In genomic region chr6:84467319-84467718, GRCm38 (mm10) we compare ENCODE assay signal across 17 mouse cellular contexts.
DNase-seq lines count a peak whose midpoint lies in the region; ATAC-seq and TF ChIP-seq lines count a peak whose summit lies in the region.
"Had no signal": no experiment of that assay in that cellular context is flagged by ENCODE, and none has a peak within 500 bp of the region (broad histone marks: within the 10 kb centered on the region; RNA-seq: fewer than 3 reads in every experiment).

No protein-coding gene starts in this region.

- H3K4me3 ChIP-seq in embryonic facial prominence, embryonic 11.5 days (ENCODE audit: low read depth, low read length), result no peak overlapping the region
- H3K4me3 ChIP-seq in embryonic facial prominence, embryonic 10.5 days, result no peak overlapping the region
- no peak overlapping the region for H3K4me3 ChIP-seq in layer of hippocampus, adult 2 months
- no peak overlapping the region for H3K4me3 ChIP-seq in midbrain, postnatal 0 days (ENCODE audit: low read depth, low read length)
- H3K4me3 ChIP-seq in midbrain, embryonic 16.5 days (ENCODE audit: low read depth, low read length), result no peak overlapping the region
- H3K4me3 ChIP-seq: forebrain, embryonic 13.5 days; limb, embryonic 12.5 days; liver, embryonic 15.5 days; stomach, embryonic 15.5 days had no signal

- no peaks in the 10 kb centered on the region for H3K36me3 ChIP-seq in embryonic facial prominence, embryonic 11.5 days (replicated peaks; ENCODE audit: control insufficient read depth, insufficient read depth, low read depth, low read length)
- no peaks in the 10 kb centered on the region for H3K36me3 ChIP-seq in embryonic facial prominence, embryonic 10.5 days (replicated peaks)
- no peaks in the 10 kb centered on the region for H3K36me3 ChIP-seq in midbrain, postnatal 0 days (ENCODE audit: insufficient read depth, low read length)
- no peaks in the 10 kb centered on the region for H3K36me3 ChIP-seq in midbrain, embryonic 16.5 days (ENCODE audit: control insufficient read depth, insufficient read depth, low read length)
- H3K36me3 ChIP-seq: limb, embryonic 12.5 days; liver, embryonic 15.5 days; stomach, embryonic 15.5 days had no signal

- no peak overlapping the region for H3K4me2 ChIP-seq in embryonic facial prominence, embryonic 11.5 days (ENCODE audit: low read depth, low read length)
- no peak overlapping the region for H3K4me2 ChIP-seq in midbrain, postnatal 0 days (ENCODE audit: low read depth, low read length, poor library complexity, severe bottlenecking)
- no peak overlapping the region for H3K4me2 ChIP-seq in midbrain, embryonic 16.5 days (ENCODE audit: low read length)
- H3K4me2 ChIP-seq: forebrain, embryonic 13.5 days; limb, embryonic 12.5 days; liver, embryonic 15.5 days; stomach, embryonic 15.5 days had no signal

- no peaks in the 10 kb centered on the region for H3K9me3 ChIP-seq in embryonic facial prominence, embryonic 11.5 days (replicated peaks; ENCODE audit: control insufficient read depth, low read length)
- no peaks in the 10 kb centered on the region for H3K9me3 ChIP-seq in embryonic facial prominence, embryonic 10.5 days
- no peaks in the 10 kb centered on the region for H3K9me3 ChIP-seq in midbrain, postnatal 0 days (ENCODE audit: low read length)
- no peaks in the 10 kb centered on the region for H3K9me3 ChIP-seq in midbrain, embryonic 16.5 days (replicated peaks; ENCODE audit: control insufficient read depth, low read length, poor library complexity, severe bottlenecking)
- H3K9me3 ChIP-seq: forebrain, embryonic 13.5 days; limb, embryonic 12.5 days; liver, embryonic 15.5 days; stomach, embryonic 15.5 days had no signal

- H3K27ac ChIP-seq in embryonic facial prominence, embryonic 11.5 days (replicated peaks; ENCODE audit: low read depth, low read length), result no peak overlapping the region
- no peak overlapping the region for H3K27ac ChIP-seq in embryonic facial prominence, embryonic 10.5 days (replicated peaks)
- H3K27ac ChIP-seq in layer of hippocampus, adult 2 months, result no peak overlapping the region
- H3K27ac ChIP-seq in midbrain, postnatal 0 days (ENCODE audit: low read depth, low read length), result no peak overlapping the region
- H3K27ac ChIP-seq in midbrain, embryonic 16.5 days (ENCODE audit: low read length), result no peak overlapping the region
- H3K27ac ChIP-seq: forebrain, embryonic 13.5 days; limb, embryonic 12.5 days; liver, embryonic 15.5 days; stomach, embryonic 15.5 days had no signal

- peak; percentile 64 for TF ChIP-seq CTCF in layer of hippocampus, adult 2 months (conservative IDR thresholded peaks at IDR 0.05)
- peak; percentile 38 for TF ChIP-seq CTCF in midbrain, postnatal 0 days (IDR thresholded peaks at IDR 0.05)

- WGBS in embryonic facial prominence, embryonic 11.5 days, result 89% methylated on average over 3 of the region's 3 CpGs
- 93% methylated on average over 3 of the region's 3 CpGs for WGBS in embryonic facial prominence, embryonic 10.5 days
- WGBS in midbrain, postnatal 0 days, result 95% methylated on average over 3 of the region's 3 CpGs
- WGBS in midbrain, embryonic 16.5 days, result 93% methylated on average over 3 of the region's 3 CpGs

- H3K9ac ChIP-seq in embryonic facial prominence, embryonic 11.5 days (replicated peaks; ENCODE audit: low read length), result no peak overlapping the region
- no peak overlapping the region for H3K9ac ChIP-seq in midbrain, postnatal 0 days (replicated peaks; ENCODE audit: low read length, poor library complexity, severe bottlenecking)
- no peak overlapping the region for H3K9ac ChIP-seq in midbrain, embryonic 16.5 days (ENCODE audit: low read depth, low read length)
- H3K9ac ChIP-seq: forebrain, embryonic 13.5 days; limb, embryonic 12.5 days; liver, embryonic 15.5 days; stomach, embryonic 15.5 days had no signal

- no peak for ATAC-seq in embryonic facial prominence, embryonic 11.5 days (replicated peaks; ENCODE audit: insufficient number of reproducible peaks, low FRiP score, low TSS enrichment, low read depth)
- ATAC-seq in midbrain, postnatal 0 days (ENCODE audit: low FRiP score), result no peak
- ATAC-seq in midbrain, embryonic 16.5 days, result no peak
- ATAC-seq: forebrain, embryonic 13.5 days had no signal

- no peaks in the 10 kb centered on the region for H3K4me1 ChIP-seq in embryonic facial prominence, embryonic 11.5 days (ENCODE audit: control insufficient read depth, insufficient read depth, low read length)
- no peaks in the 10 kb centered on the region for H3K4me1 ChIP-seq in embryonic facial prominence, embryonic 10.5 days
- H3K4me1 ChIP-seq in midbrain, postnatal 0 days (ENCODE audit: insufficient read depth, low read length), result no peaks in the 10 kb centered on the region
- no peaks in the 10 kb centered on the region for H3K4me1 ChIP-seq in midbrain, embryonic 16.5 days (ENCODE audit: control insufficient read depth, insufficient read depth, low read length)
- H3K4me1 ChIP-seq: forebrain, embryonic 13.5 days; limb, embryonic 12.5 days; stomach, embryonic 15.5 days had no signal

- DNase-seq in embryonic facial prominence, embryonic 11.5 days (ENCODE audit: low spot score), result peak; percentile 26
- no peak for DNase-seq in embryonic facial prominence, embryonic 10.5 days (ENCODE audit: low spot score)
- DNase-seq in layer of hippocampus, adult 2 months (ENCODE audit: low spot score in 2 of 2), result no peak
- no peak for DNase-seq in layer of hippocampus, adult 9-10 months (ENCODE audit: low spot score)
- DNase-seq in midbrain, postnatal 0 days (ENCODE audit: low spot score), result peak; percentile 35
- no peak for DNase-seq in adrenal gland, adult (ENCODE audit: inconsistent age in 2 of 2, low spot score in 1 of 2)
- DNase-seq: gastrocnemius, postnatal 25 days; kidney, adult 9 months; kidney, postnatal 36 days; lung, postnatal 36 days; retina, postnatal 1 day; thymus, adult 2 months had no signal

- H3K27me3 ChIP-seq in embryonic facial prominence, embryonic 11.5 days (ENCODE audit: control insufficient read depth, insufficient read depth, low read length), result no peaks in the 10 kb centered on the region
- H3K27me3 ChIP-seq in embryonic facial prominence, embryonic 10.5 days (replicated peaks; ENCODE audit: low read depth, poor library complexity, severe bottlenecking), result no peaks in the 10 kb centered on the region
- H3K27me3 ChIP-seq in midbrain, postnatal 0 days (ENCODE audit: insufficient read depth, low read length), result no peaks in the 10 kb centered on the region
- no peaks in the 10 kb centered on the region for H3K27me3 ChIP-seq in midbrain, embryonic 16.5 days (ENCODE audit: control insufficient read depth, insufficient read depth, low read depth, low read length)
- H3K27me3 ChIP-seq: forebrain, embryonic 13.5 days; limb, embryonic 12.5 days; liver, embryonic 15.5 days; stomach, embryonic 15.5 days had no signal

Comparison
In these comparisons a context has a peak if more than half of its experiments do, and no peak if none do; other contexts are left out.
1. DNase-seq: peak in embryonic facial prominence, embryonic 11.5 days (single experiment) and midbrain, postnatal 0 days (single experiment); none in embryonic facial prominence, embryonic 10.5 days (single experiment), layer of hippocampus, adult 2 months (0 of 2), layer of hippocampus, adult 9-10 months (single experiment) and adrenal gland, adult (0 of 2).